Mouse (Mus musculus) limb, embryonic 12.5 days (tissue): Measurements from ENCODE around the gene Casc3. TPM values are rescaled to one million over a fixed set of nuclear protein-coding genes. Genes with fewer than 3 reads are reported as not detected.

Experiments
- polyA plus RNA-seq: library from polyadenylated mRNA; unstranded; fragments of >200 nt; fragmentation: Nextera tagmentation; extraction: Ambion mirVana; gene quantifications from 2 replicates; pipeline ENCODE4 v1.2.1, GENCODE M21; 2016

The Casc3 gene
- polyA plus RNA-seq, 1 experiment from 2014 or later: 48.1 TPM

Other genes with a start within 250 kb of the Casc3 start
- gene Ormdl3, start 217.5 kb upstream of the Casc3 start, polyA plus RNA-seq: 58.2 and 63.1 TPM in 2 replicates
- gene Lrrc3c, start 206.6 kb upstream of the Casc3 start, polyA plus RNA-seq: not detected in 2 replicates
- 1.2 and 1.3 TPM in 2 replicates for gene Gm12355, start 179.2 kb upstream of the Casc3 start, polyA plus RNA-seq
- gene Gsdma3, start 178.5 kb upstream of the Casc3 start, polyA plus RNA-seq: not detected in 2 replicates
- not detected in 2 replicates for gene Gsdma2, start 158.1 kb upstream of the Casc3 start, polyA plus RNA-seq
- not detected in 2 replicates for gene Gsdma, start 140.6 kb upstream of the Casc3 start, polyA plus RNA-seq
- gene Psmd3, start 122.4 kb upstream of the Casc3 start, polyA plus RNA-seq: 247 and 258 TPM in 2 replicates
- not detected in 2 replicates for gene Csf3, start 103.6 kb upstream of the Casc3 start, polyA plus RNA-seq
- 74.4 and 79.3 TPM in 2 replicates for gene Med24, start 75.5 kb upstream of the Casc3 start, polyA plus RNA-seq
- 22.3 and 24.9 TPM in 2 replicates for gene Thra, start 64.3 kb upstream of the Casc3 start, polyA plus RNA-seq
- 0.79 and 1.0 TPM in 2 replicates for gene Nr1d1, start 29.6 kb upstream of the Casc3 start, polyA plus RNA-seq
- 32.7 and 35.3 TPM in 2 replicates for gene Msl1, start 9.4 kb upstream of the Casc3 start, polyA plus RNA-seq
- gene Rapgefl1, start 31.9 kb downstream of the Casc3 start, polyA plus RNA-seq: 2.5 and 3.3 TPM in 2 replicates
- 5.6 and 5.8 TPM in 2 replicates for gene Wipf2, start 58.7 kb downstream of the Casc3 start, polyA plus RNA-seq
- 44.8 and 48.5 TPM in 2 replicates for gene Cdc6, start 102.9 kb downstream of the Casc3 start, polyA plus RNA-seq
- 47.1 TPM in 2 replicates for gene Rara, start 122.9 kb downstream of the Casc3 start, polyA plus RNA-seq
- 0.51 TPM in 1 of 2 replicates, not detected in the other for gene Gjd3, start 178.1 kb downstream of the Casc3 start, polyA plus RNA-seq
- gene Top2a, start 219.3 kb downstream of the Casc3 start, polyA plus RNA-seq: 347 and 362 TPM in 2 replicates
- gene Igfbp4, start 236.3 kb downstream of the Casc3 start, polyA plus RNA-seq: 1,037 and 1,115 TPM in 2 replicates